Mouse (Mus musculus) central nervous system, embryonic 18 days (tissue): ENCODE measurements around the gene Ndufc1. TPM values are rescaled to one million over a fixed set of nuclear protein-coding genes. Genes with fewer than 3 reads are reported as not detected.

Experiments
- polyA plus RNA-seq: library from polyadenylated mRNA; depleted of rRNA; stranded (reverse); fragments of >200 nt; gene quantifications from 2 replicates; pipeline ENCODE4 v1.2.3, GENCODE M21; 2012; rRNA removed

Ndufc1 gene
- polyA plus RNA-seq = 383 and 397 TPM in 2 replicates

GRCm38 (mm10) chr3:51408561-51409183, at the start of gene Ndufc1:
Ndufc1 (minus strand) TSS chr3:51408988.

GRCm38 (mm10) chr3:51415098-51416072, 6.6 kb upstream of the Ndufc1 start, which contains the start of gene Naa15:
Naa15 (plus strand) TSS chr3:51415148.

GRCm38 (mm10) chr3:51396219-51397068, 12.3 kb downstream of the Ndufc1 start, which contains the start of gene Mgarp:
Mgarp (minus strand) TSS chr3:51396738.

Other genes starting within 250 kb of the Ndufc1 start
- 30.6 and 31.5 TPM in 2 replicates for gene Noct, start 184.5 kb downstream of the Ndufc1 start, polyA plus RNA-seq
- gene Elf2, start 68.3 kb downstream of the Ndufc1 start, polyA plus RNA-seq = 46.0 and 46.6 TPM in 2 replicates
- 0.49 and 0.90 TPM in 2 replicates for gene Mgarp, start 12.2 kb downstream of the Ndufc1 start, polyA plus RNA-seq
- 26.7 and 28.2 TPM in 2 replicates for gene Naa15, start 6.2 kb upstream of the Ndufc1 start, polyA plus RNA-seq
- 21.6 and 22.5 TPM in 2 replicates for gene Rab33b, start 74.9 kb upstream of the Ndufc1 start, polyA plus RNA-seq
- 13.4 and 14.6 TPM in 2 replicates for gene Setd7, start 151.9 kb upstream of the Ndufc1 start, polyA plus RNA-seq